Mouse (Mus musculus) hindbrain, embryonic 11.5 days (tissue): ENCODE results near the gene Sstr2. TPM values are rescaled to one million over a fixed set of nuclear protein-coding genes. Genes with fewer than 3 reads are reported as not detected.

Experiments
- ATAC-seq: fragments of 200-750 bp; cut with Nextera tagmentation; 2 replicates; pipeline ENCODE4 v1.8.0; 2017; ENCODE audit warnings: mild to moderate bottlenecking, moderate TSS enrichment, moderate library complexity; ENCODE audit not compliant: low FRiP score
- DNase-seq: peaks from one replicate; pipeline ENCODE4 v3.0.0-alpha.2; 2015; ENCODE audit warnings: low spot score
- H3K27ac ChIP-seq: fragments of 300-500 bp; sonication (generic); 2 replicates; pipeline ENCODE4 v1.5.1; 2014; ENCODE audit warnings: mild to moderate bottlenecking, low read depth, low read length
- H3K27me3 ChIP-seq: fragments of 300-500 bp; sonication (generic); 2 replicates; pipeline ENCODE4 v1.6.1; 2014; ENCODE audit warnings: mild to moderate bottlenecking, low read length, moderate library complexity, mixed read lengths; ENCODE audit not compliant: control insufficient read depth, insufficient read depth
- H3K36me3 ChIP-seq: fragments of 300-500 bp; sonication (generic); 2 replicates; pipeline ENCODE4 v1.6.1; 2014; ENCODE audit warnings: mild to moderate bottlenecking, low read length, moderate library complexity, mixed read lengths; ENCODE audit not compliant: control insufficient read depth, insufficient read depth
- H3K4me1 ChIP-seq: fragments of 300-500 bp; sonication (generic); replicated peaks from 2 replicates; pipeline ENCODE4 v1.6.1; 2014; ENCODE audit warnings: low read length, mixed read lengths; ENCODE audit not compliant: control insufficient read depth, insufficient read depth
- H3K4me2 ChIP-seq: fragments of 300-500 bp; sonication (generic); replicated peaks from 2 replicates; pipeline ENCODE4 v1.6.1; 2014; ENCODE audit warnings: mild to moderate bottlenecking, low read depth, low read length
- H3K4me3 ChIP-seq: fragments of 300-500 bp; sonication (generic); 2 replicates; pipeline ENCODE4 v1.5.1; 2014; ENCODE audit warnings: low read depth, low read length
- H3K9ac ChIP-seq: fragments of 300-500 bp; sonication (generic); 2 replicates; pipeline ENCODE4 v1.6.1; 2014; ENCODE audit warnings: low read depth, low read length
- H3K9me3 ChIP-seq: fragments of 300-500 bp; sonication (generic); 2 replicates; pipeline ENCODE4 v1.6.1; 2016; ENCODE audit warnings: low read length; ENCODE audit not compliant: control insufficient read depth
- WGBS: fragments of 180-500 bp; shearing (Covaris S2); extraction: QIAGEN DNeasy Blood & Tissue Kit; methylation state at CpG from one replicate; pipeline ENCODE4 v1.1.7; 2014; 5-methylcytosine and 5-hydroxymethylcytosine counted together
- polyA plus RNA-seq: library from polyadenylated mRNA; unstranded; fragments of >200 nt; fragmentation: Nextera tagmentation; extraction: Ambion mirVana; gene quantifications from 2 replicates; pipeline ENCODE4 v1.2.1, GENCODE M21; 2014

The Sstr2 gene
- polyA plus RNA-seq, 1 experiment from 2014 or later = 41.9 TPM

DNA sequence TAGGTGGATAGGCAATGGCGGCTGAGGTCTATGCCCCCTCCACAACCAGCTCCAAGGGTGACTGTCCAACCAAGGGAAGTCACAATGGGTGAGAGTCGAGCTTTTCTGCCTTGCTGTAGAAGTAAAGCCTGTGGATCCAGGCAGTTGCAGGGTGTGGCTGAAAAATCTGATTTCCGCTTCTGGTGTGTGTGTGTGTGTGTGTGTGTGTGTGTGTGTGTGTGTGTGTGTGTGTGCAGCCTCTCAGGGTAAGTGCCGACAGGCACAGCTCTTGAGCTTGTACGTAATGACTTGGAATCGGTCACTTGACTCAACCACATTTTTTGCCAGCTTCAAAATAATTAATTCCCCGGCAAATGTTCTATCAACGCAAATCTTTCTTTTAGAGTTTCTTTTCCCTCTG lies 12.2 kb downstream of the Sstr2 start:
- DNase-seq (no peak), ATAC-seq (no peak)
- H3K9ac ChIP-seq = no peak overlapping the region
- no peak overlapping the region for H3K27ac ChIP-seq
- H3K4me1 ChIP-seq = no peaks in the 10 kb centered on the region
- H3K4me2 ChIP-seq = no peak overlapping the region
- no peaks in the 10 kb centered on the region for H3K36me3 ChIP-seq
- H3K27me3 ChIP-seq = no peaks in the 10 kb centered on the region
- 87% methylated on average over 8 of the region's 8 CpGs for WGBS
- H3K4me3 ChIP-seq = no peak overlapping the region
- H3K9me3 ChIP-seq = no peaks in the 10 kb centered on the region

DNA sequence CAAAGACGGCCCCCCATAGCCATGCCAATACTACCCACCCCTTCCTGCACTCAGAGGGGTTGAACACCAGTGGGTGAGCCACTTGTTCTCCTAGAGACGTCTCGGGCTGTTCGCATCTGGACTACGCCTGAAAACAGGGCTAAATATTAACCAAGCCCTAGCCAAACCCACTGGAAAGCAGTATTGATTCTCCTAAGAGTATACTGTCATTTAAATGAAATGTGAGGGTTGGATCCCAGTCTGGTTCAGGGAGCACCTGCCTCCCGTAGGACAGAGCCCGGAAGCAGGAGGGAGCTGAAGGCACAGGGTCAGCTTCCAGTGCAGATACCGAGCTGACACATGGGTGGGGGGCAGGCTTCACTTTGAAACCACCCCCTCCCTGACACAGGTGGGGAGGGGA lies 12.7 kb downstream of the Sstr2 start:
- 64% methylated on average over 8 of the region's 8 CpGs for WGBS
- Histone ChIP-seq H3K4me2 (no peak overlapping the region), H3K9me3 (no peaks in the 10 kb centered on the region), H3K27me3 (no peaks in the 10 kb centered on the region), H3K4me3 (no peak overlapping the region), H3K27ac (no peak overlapping the region), H3K4me1 (no peaks in the 10 kb centered on the region), H3K36me3 (no peaks in the 10 kb centered on the region), H3K9ac (no peak overlapping the region)
- ATAC-seq (no peak), DNase-seq (no peak)

DNA sequence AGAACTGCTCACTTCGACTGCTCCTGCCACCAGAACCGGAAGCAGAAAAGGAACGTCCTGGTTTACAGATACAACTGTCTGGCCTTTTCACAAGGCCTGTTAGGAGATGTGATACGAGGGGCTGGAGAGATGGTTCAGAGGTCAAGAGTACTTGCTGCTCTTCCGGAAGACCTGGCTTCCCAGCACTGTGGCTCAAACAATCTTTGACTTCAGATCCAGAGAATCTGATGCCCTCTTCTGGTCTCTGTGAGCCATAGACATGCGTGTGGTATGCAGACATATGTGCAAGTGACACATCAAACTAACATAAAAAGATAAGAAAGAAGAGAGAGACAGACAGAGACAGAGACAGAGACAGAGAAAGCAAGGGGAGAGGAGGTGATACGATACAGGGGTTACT lies 13.2 kb downstream of the Sstr2 start:
- Histone ChIP-seq H3K36me3 (no peaks in the 10 kb centered on the region), H3K4me1 (no peaks in the 10 kb centered on the region), H3K27me3 (no peaks in the 10 kb centered on the region), H3K9me3 (no peaks in the 10 kb centered on the region), H3K4me2 (no peak overlapping the region), H3K4me3 (no peak overlapping the region), H3K27ac (no peak overlapping the region), H3K9ac (no peak overlapping the region)
- 77% methylated on average over 7 of the region's 7 CpGs for WGBS
- ATAC-seq (no peak), DNase-seq (no peak)

DNA sequence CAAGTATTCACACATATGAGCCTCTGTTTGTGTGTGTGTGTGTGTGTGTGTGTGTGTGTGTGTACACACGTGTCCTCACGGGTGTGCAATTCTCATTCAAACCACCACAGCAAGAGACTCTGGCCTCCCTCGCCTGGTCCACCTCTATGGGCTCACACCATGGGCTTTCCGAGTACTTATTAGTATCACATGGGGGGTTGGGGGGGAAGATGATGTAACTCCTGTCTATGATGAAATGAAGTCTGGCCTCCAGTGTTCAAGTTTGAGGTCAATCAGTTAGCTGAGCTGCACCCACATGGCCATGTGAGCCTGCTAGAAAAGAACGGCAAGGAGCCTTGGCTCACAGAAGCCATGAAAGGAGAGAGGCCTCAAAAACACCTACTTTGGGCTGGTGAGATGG lies 14.3 kb downstream of the Sstr2 start:
- WGBS = 93% methylated on average over 5 of the region's 5 CpGs

DNA sequence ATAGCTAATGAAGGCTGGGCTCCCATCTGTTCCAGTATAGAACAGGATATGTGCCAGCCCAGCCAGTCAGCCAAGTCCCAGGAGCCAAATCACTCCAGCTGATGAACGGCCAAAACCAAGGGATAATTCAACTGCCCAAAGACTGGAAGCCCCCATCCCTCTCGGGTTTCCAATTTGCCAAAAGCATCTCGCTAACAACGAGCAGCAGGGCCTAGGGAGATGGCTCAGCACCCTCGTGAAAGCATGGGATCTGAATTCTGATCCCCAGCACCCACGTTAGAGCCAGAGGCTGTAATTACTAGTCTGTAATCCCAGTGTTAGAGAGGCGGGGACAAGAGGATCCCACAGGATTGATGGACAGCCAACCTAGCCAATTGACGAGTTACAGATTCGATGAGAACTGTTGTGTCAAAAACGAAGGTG lies 15.6 kb downstream of the Sstr2 start:
- no peaks in the 10 kb centered on the region for H3K9me3 ChIP-seq
- H3K27me3 ChIP-seq = no peaks in the 10 kb centered on the region
- DNase-seq = no peak
- H3K27ac ChIP-seq = no peak overlapping the region
- H3K9ac ChIP-seq = no peak overlapping the region
- H3K36me3 ChIP-seq = no peaks in the 10 kb centered on the region
- ATAC-seq = no peak
- H3K4me3 ChIP-seq = no peak overlapping the region
- WGBS = 70% methylated on average over 10 of the region's 10 CpGs
- no peak overlapping the region for H3K4me2 ChIP-seq
- no peaks in the 10 kb centered on the region for H3K4me1 ChIP-seq

More for the DNA sequence above, 14.3 kb downstream of the Sstr2 start:
- DNase-seq = no peak
- Histone ChIP-seq H3K9me3 (no peaks in the 10 kb centered on the region), H3K27ac (no peak overlapping the region), H3K9ac (no peak overlapping the region), H3K4me1 (no peaks in the 10 kb centered on the region), H3K4me2 (no peak overlapping the region), H3K36me3 (no peaks in the 10 kb centered on the region), H3K27me3 (no peaks in the 10 kb centered on the region), H3K4me3 (no peak overlapping the region)
- no peak for ATAC-seq

DNA sequence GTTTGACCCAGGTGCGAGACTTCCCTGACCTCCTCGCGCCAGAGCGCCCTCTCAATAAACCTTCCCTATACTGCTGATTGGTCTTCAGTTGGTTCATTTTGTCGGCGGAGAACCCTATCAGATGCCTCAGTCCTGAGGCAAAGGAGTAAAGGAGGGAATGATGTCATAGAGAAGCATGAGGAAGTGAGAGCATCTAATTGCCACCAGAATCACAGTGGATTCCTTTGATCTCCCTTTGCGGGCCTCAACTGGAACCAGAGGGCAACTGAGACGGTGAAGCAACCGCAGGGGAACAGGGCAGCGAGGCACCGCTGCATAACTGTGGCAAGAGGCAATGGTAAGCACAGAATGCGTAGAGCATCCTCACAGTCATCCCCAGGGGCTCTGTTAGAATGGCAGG lies 19.5 kb downstream of the Sstr2 start:
- WGBS = 90% methylated on average over 12 of the region's 12 CpGs
- ATAC-seq = no peak
- H3K9ac ChIP-seq = no peak overlapping the region

DNA sequence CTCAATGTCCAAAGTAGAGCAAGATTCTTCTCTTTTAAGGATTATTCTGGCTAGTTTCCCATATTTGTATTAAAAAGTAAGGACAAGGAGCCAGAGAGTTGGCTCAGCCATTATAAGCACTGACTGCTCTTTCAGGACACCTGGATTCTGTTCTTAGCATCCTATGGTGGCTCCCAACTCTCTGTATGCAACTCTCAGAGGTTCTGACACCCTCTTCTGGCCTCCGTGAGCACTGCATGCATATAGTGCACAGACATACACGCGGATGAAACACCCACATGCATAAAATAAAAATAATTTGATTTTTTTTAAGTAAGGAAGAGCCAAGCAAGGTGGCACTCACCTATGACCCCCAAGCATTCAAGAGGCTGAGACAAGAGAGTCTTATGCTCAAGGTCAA lies 26.0 kb downstream of the Sstr2 start:
- DNase-seq = no peak
- H3K4me1 ChIP-seq = peaks cover 5% of the 10 kb centered on the region
- no peak overlapping the region for H3K4me3 ChIP-seq
- H3K9me3 ChIP-seq = no peaks in the 10 kb centered on the region
- no peaks in the 10 kb centered on the region for H3K36me3 ChIP-seq
- H3K27me3 ChIP-seq = no peaks in the 10 kb centered on the region
- 89% methylated on average over 3 of the region's 3 CpGs for WGBS
- H3K9ac ChIP-seq = no peak overlapping the region
- H3K4me2 ChIP-seq = no peak overlapping the region
- no peak for ATAC-seq
- H3K27ac ChIP-seq = no peak overlapping the region

More for the DNA sequence above, 19.5 kb downstream of the Sstr2 start:
- H3K36me3 ChIP-seq = no peaks in the 10 kb centered on the region
- H3K4me2 ChIP-seq = no peak overlapping the region
- H3K27me3 ChIP-seq = no peaks in the 10 kb centered on the region
- H3K9me3 ChIP-seq = no peaks in the 10 kb centered on the region
- no peak for DNase-seq
- no peaks in the 10 kb centered on the region for H3K4me1 ChIP-seq
- no peak overlapping the region for H3K4me3 ChIP-seq
- no peak overlapping the region for H3K27ac ChIP-seq

DNA sequence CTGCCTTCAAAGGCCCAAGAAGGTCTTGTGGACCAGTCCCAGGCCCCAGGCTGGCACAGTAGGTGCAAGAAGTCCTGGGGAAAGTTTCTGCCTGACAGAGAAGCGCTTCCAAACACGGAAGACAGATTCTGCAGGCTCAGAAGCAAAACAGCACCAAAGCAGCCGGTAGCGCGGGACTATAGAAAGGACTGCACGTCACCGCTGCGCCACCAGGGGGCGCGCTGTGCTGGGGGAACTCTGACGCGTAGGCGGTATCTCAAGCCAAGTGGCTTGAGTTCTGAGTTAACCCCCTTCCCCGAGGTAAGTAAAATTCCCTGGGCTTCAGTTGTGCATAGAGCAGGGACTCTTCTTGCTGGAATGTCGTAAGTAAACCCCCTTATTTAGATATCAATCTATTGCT lies 29.0 kb downstream of the Sstr2 start:
- no peak for ATAC-seq
- H3K9ac ChIP-seq = 0 out of 2 replicates have a peak overlapping the region, but pooled peaks have one; percentile 3
- H3K4me3 ChIP-seq = no peak overlapping the region
- peak; percentile 94 for DNase-seq
- H3K4me1 ChIP-seq = peaks cover 5% of the 10 kb centered on the region
- H3K36me3 ChIP-seq = 0 out of 2 replicates have a peak, but pooled peaks cover 3% of the 10 kb centered on the region
- H3K27ac ChIP-seq = no peak overlapping the region
- H3K9me3 ChIP-seq = no peaks in the 10 kb centered on the region
- 3% methylated on average over 15 of the region's 15 CpGs for WGBS
- no peak overlapping the region for H3K4me2 ChIP-seq
- no peaks in the 10 kb centered on the region for H3K27me3 ChIP-seq

DNA sequence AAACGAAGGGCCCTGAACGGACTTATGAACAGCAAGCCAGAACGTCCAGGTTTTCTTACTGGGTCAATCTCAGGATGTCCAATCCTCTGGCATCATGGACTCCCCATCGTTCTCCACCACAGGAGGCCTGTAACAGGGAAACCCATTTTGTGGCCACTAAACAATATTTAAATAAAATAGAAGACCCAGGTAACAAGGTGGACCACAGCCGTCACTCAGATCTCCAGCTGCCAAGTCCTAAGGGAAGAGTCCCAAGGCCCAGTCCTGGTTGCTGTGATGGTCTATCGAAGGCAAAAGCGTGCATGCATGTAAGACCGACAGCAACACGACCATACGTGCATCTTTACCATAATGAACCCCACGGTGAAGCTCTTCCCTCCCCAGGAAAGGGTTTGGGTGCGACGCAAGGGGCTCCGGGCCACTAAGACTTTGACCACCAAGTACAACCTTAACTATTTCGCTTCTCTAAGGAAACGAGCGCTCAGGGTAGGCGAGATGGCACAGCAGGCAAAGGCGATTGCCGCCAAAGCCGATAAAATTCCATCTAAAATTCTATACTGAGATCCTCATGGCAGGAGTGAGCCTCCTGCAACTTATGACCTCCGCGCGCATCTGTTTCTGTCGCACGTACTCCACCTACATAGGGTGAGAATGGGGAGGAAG lies 29.7 kb downstream of the Sstr2 start, which contains the start of gene Cog1:
Cog1 (plus strand) TSS at position 480 of the 663 bp plus-strand sequence.
- H3K9ac ChIP-seq = peak within 1 kb of the TSS; percentile 97
- no peak for ATAC-seq
- no peaks in the 10 kb centered on the region for H3K27me3 ChIP-seq
- H3K4me2 ChIP-seq = peak within 1 kb of the TSS; percentile 43
- no peaks in the 10 kb centered on the region for H3K9me3 ChIP-seq
- peak within 1 kb of the TSS; percentile 93 for H3K4me3 ChIP-seq
- no peak for DNase-seq
- H3K4me1 ChIP-seq = peaks cover 5% of the 10 kb centered on the region
- WGBS = 42% methylated on average over 26 of the region's 26 CpGs
- H3K36me3 ChIP-seq = peaks cover 3% of the 10 kb centered on the region; the same call in 1 of the 2 replicates
- peak within 1 kb of the TSS; percentile 92 for H3K27ac ChIP-seq
